In the genomic region with DNA sequence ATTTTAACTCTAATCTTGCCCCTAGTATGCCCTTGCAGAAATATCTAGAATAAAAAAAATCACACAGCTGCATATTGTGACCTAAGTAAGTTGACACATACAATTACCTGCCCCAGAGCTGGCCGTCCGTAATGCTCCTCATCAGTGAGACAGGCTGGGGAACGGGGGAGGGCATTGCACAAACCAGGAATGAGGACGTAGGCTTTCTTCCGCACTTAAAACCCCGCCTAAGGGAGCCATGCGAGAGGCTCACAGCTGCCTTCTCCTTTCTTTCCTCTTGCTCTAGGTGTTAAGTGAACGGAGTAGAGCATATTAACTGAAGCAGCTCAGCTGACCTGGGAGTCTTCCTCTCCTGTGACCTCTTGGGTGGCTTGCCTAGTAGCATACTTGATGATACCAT, we compare ENCODE assay signal across 15 mouse cellular contexts.
"Had no signal": no experiment of that assay in that cellular context is flagged by ENCODE, and none has a peak within 500 bp of the region (broad histone marks: within the 10 kb centered on the region; RNA-seq: fewer than 3 reads in every experiment).

No protein-coding gene starts in this region.

- H3K9ac ChIP-seq: liver, embryonic 12.5 days; liver, embryonic 14.5 days; lung, embryonic 14.5 days; midbrain, embryonic 12.5 days; neural tube, embryonic 12.5 days; stomach, embryonic 15.5 days had no signal

- H3K27me3 ChIP-seq: liver, embryonic 12.5 days; midbrain, embryonic 12.5 days; stomach, embryonic 15.5 days had no signal

- H3K4me3 ChIP-seq: liver, embryonic 12.5 days; midbrain, embryonic 10.5 days; midbrain, embryonic 12.5 days; neural tube, embryonic 12.5 days; stomach, embryonic 15.5 days had no signal

- H3K4me1 ChIP-seq: midbrain, embryonic 10.5 days; midbrain, embryonic 12.5 days; neural tube, embryonic 12.5 days had no signal

- H3K27ac ChIP-seq: liver, embryonic 12.5 days; liver, embryonic 14.5 days; macrophage; midbrain, embryonic 10.5 days; midbrain, embryonic 12.5 days; neural tube, embryonic 12.5 days; stomach, embryonic 15.5 days; stomach, postnatal 0 days had no signal

- H3K4me2 ChIP-seq: liver, embryonic 12.5 days; lung, embryonic 14.5 days; midbrain, embryonic 12.5 days; neural tube, embryonic 12.5 days; stomach, embryonic 15.5 days had no signal

- H3K36me3 ChIP-seq: liver, embryonic 12.5 days; midbrain, embryonic 10.5 days; midbrain, embryonic 12.5 days; neural tube, embryonic 12.5 days; stomach, embryonic 15.5 days had no signal

- ATAC-seq: liver, embryonic 12.5 days; midbrain, embryonic 16.5 days had no signal

- H3K9me3 ChIP-seq: liver, embryonic 12.5 days; midbrain, embryonic 10.5 days; midbrain, embryonic 12.5 days; neural tube, embryonic 12.5 days; stomach, embryonic 15.5 days had no signal

- DNase-seq: lung, embryonic 14.5 days; midbrain, embryonic 14.5 days; right cerebral cortex, postnatal 14 days; thymus, adult 2 months; thymus, postnatal 25 days; thymus, postnatal 4 days had no signal
